Mouse (Mus musculus) ES-E14 (cell line): Measurements from ENCODE around the gene Gprasp1.
"Not testable (repeated sequence)": the region's sequence is repeated elsewhere in the genome, so short reads cannot be mapped to it uniquely, and the experiment has no call there.

ENCODE experiments used
- CHD2 ChIP-seq: IDR thresholded peaks from 2 replicates; pipeline ENCODE4 v1.6.1; 2014; ENCODE audit warnings: mild to moderate bottlenecking, low read depth, low read length, inconsistent platforms
- HCFC1 ChIP-seq: IDR thresholded peaks from 2 replicates; pipeline ENCODE4 v1.6.1; 2012; ENCODE audit warnings: low read length, inconsistent platforms, borderline replicate concordance; ENCODE audit not compliant: insufficient read depth
- MAFK ChIP-seq: IDR thresholded peaks from 2 replicates; pipeline ENCODE4 v1.6.1; 2014; ENCODE audit warnings: mild to moderate bottlenecking, low read depth, low read length, inconsistent platforms; ENCODE audit not compliant: insufficient read depth
- ZC3H11A ChIP-seq: IDR thresholded peaks from 2 replicates; pipeline ENCODE4 v1.6.1; 2012; ENCODE audit warnings: low read depth, mild to moderate bottlenecking, inconsistent platforms, low read length, borderline replicate concordance
- ZNF384 ChIP-seq: IDR thresholded peaks from 2 replicates; pipeline ENCODE4 v1.6.1; 2012; ENCODE audit warnings: low read depth, low read length, inconsistent platforms

GRCm38 (mm10) chrX:135745376-135745775, 2.8 kb downstream of the Gprasp1 start:
- TF ChIP-seq CHD2, ZC3H11A, ZNF384, MAFK, HCFC1: not testable (repeated sequence)
